9 mouse cellular contexts compared by ENCODE assay signal in genomic region chr1:55838168-55838567, GRCm38 (mm10).
A peak's percentile ranks its signal among the peaks of the same experiment; 100 is the strongest.
DNase-seq lines count a peak whose midpoint lies in the region; TF ChIP-seq lines count a peak whose summit lies in the region.
"Had no signal": no experiment of that assay in that cellular context is flagged by ENCODE, and none has a peak within 500 bp of the region (broad histone marks: within the 10 kb centered on the region; RNA-seq: fewer than 3 reads in every experiment).

No protein-coding gene starts in this region.

- WGBS in kidney, adult 2 months: 0% methylated on average over 2 of the region's 2 CpGs

- intact Hi-C loops in left cerebral cortex, postnatal 4 days (cut with DNase I): no loop called here

- H3K4me3 ChIP-seq in ES-E14 (ENCODE audit: insufficient read depth in 1 of 2, low read depth in 1 of 2, low read length in 2 of 2, poor library complexity in 1 of 2, severe bottlenecking in 1 of 2): no peak overlapping the region
- H3K4me3 ChIP-seq in kidney, adult 2 months (ENCODE audit: insufficient read depth, low read depth, low read length): no peak overlapping the region
- H3K4me3 ChIP-seq: heart, embryonic 13.5 days had no signal

- no peaks in the 10 kb centered on the region for H3K9me3 ChIP-seq in ES-E14 (ENCODE audit: control insufficient read depth, insufficient read depth, low read depth, low read length)
- H3K9me3 ChIP-seq: heart, embryonic 13.5 days had no signal

- TF ChIP-seq POLR2A in kidney, adult 2 months (IDR thresholded peaks at IDR 0.05; ENCODE audit: low read depth, low read length): no peak

- in situ Hi-C loops in ES-E14 (cut with MboI; ENCODE audit: low sequenced_read_pairs in 2 of 2, unreplicated experiment in 2 of 2): no loop called here

- DNase-seq in 416B (ENCODE audit: low read depth): peak; percentile 49
- DNase-seq in ES-E14 (ENCODE audit: low read depth, low spot score): peak; percentile 42
- DNase-seq in cerebellum, adult 8-10 months: peak; percentile 29
- DNase-seq in frontal cortex, adult 2 months (ENCODE audit: extremely low spot score in 1 of 2, low spot score in 1 of 2): peak; percentile 38 to 87
- peak; percentile 61 for DNase-seq in kidney, adult 2 months
- peak; percentile 64 for DNase-seq in left cerebral cortex, postnatal 4 days
- peak; percentile 66 for DNase-seq in naive thymus-derived CD4-positive, alpha-beta T cell, adult 2 months (ENCODE audit: low read depth)
- DNase-seq in urinary bladder, postnatal 25 days (ENCODE audit: low spot score): peak; percentile 50

- H3K36me3 ChIP-seq in ES-E14 (ENCODE audit: control insufficient read depth, insufficient read depth, low read length, poor library complexity, severe bottlenecking): no peaks in the 10 kb centered on the region
- H3K36me3 ChIP-seq in kidney, adult 2 months (ENCODE audit: control insufficient read depth, insufficient read depth, low read length): no peaks in the 10 kb centered on the region
- H3K36me3 ChIP-seq: heart, embryonic 13.5 days had no signal

- no peak overlapping the region for H3K9ac ChIP-seq in ES-E14 (ENCODE audit: insufficient read depth, low read depth, low read length, poor library complexity, severe bottlenecking)
- H3K9ac ChIP-seq: heart, embryonic 13.5 days had no signal

- H3K27me3 ChIP-seq in kidney, adult 2 months (replicated peaks; ENCODE audit: control insufficient read depth, insufficient read depth, low read length): no peaks in the 10 kb centered on the region
- H3K27me3 ChIP-seq: heart, embryonic 13.5 days had no signal

- TF ChIP-seq CTCF in kidney, adult 2 months (conservative IDR thresholded peaks at IDR 0.05; ENCODE audit: insufficient read depth, insufficient read length, low read depth, low read length): peak; percentile 72

- no peak overlapping the region for H3K27ac ChIP-seq in ES-E14 (ENCODE audit: insufficient read depth, low read depth, low read length, poor library complexity, severe bottlenecking)
- no peak overlapping the region for H3K27ac ChIP-seq in kidney, adult 2 months (ENCODE audit: insufficient read depth, low read depth, low read length)
- H3K27ac ChIP-seq: heart, embryonic 13.5 days had no signal

- H3K4me1 ChIP-seq in ES-E14 (ENCODE audit: control insufficient read depth in 2 of 2, insufficient read depth in 2 of 2, low read length in 2 of 2, poor library complexity in 1 of 2): no peaks in the 10 kb centered on the region
- H3K4me1 ChIP-seq in kidney, adult 2 months (ENCODE audit: control insufficient read depth, insufficient read depth, low read length): no peaks in the 10 kb centered on the region
- H3K4me1 ChIP-seq: heart, embryonic 13.5 days had no signal

TF ChIP-seq in ES-E14, 5 proteins besides CTCF, POLR2A, EP300 and RAD21:
- TF ChIP-seq ZC3H11A (IDR thresholded peaks at IDR 0.05; ENCODE audit: borderline replicate concordance, low read depth, low read length) (no peak), CHD2 (IDR thresholded peaks at IDR 0.05; ENCODE audit: low read depth, low read length) (no peak)
TF ChIP-seq in ES-E14: peak in this region for 0.
